Mouse (Mus musculus): ENCODE results near the gene Mafk. TPM values are rescaled to one million over a fixed set of nuclear protein-coding genes. Genes with fewer than 3 reads are reported as not detected.
"Not testable (repeated sequence)": the region's sequence is repeated elsewhere in the genome, so short reads cannot be mapped to it uniquely, and the experiment has no call there.

Mafk gene
- total RNA-seq (2021), result 10 to 100 TPM; 33.2 to 34.1 TPM
- 22.8 and 23.6 TPM in 2 replicates for polyA plus RNA-seq (2012; rRNA removed)
- long read RNA-seq, transcript Mafk-201 (3 exons, 2,849 nt), result major isoform, 14 of 43 reads
- long read RNA-seq, partial matches to known transcripts, result 2 of 43 reads
- long read RNA-seq, other reads (novel, unspliced or antisense), result 27 of 43 reads

DNA sequence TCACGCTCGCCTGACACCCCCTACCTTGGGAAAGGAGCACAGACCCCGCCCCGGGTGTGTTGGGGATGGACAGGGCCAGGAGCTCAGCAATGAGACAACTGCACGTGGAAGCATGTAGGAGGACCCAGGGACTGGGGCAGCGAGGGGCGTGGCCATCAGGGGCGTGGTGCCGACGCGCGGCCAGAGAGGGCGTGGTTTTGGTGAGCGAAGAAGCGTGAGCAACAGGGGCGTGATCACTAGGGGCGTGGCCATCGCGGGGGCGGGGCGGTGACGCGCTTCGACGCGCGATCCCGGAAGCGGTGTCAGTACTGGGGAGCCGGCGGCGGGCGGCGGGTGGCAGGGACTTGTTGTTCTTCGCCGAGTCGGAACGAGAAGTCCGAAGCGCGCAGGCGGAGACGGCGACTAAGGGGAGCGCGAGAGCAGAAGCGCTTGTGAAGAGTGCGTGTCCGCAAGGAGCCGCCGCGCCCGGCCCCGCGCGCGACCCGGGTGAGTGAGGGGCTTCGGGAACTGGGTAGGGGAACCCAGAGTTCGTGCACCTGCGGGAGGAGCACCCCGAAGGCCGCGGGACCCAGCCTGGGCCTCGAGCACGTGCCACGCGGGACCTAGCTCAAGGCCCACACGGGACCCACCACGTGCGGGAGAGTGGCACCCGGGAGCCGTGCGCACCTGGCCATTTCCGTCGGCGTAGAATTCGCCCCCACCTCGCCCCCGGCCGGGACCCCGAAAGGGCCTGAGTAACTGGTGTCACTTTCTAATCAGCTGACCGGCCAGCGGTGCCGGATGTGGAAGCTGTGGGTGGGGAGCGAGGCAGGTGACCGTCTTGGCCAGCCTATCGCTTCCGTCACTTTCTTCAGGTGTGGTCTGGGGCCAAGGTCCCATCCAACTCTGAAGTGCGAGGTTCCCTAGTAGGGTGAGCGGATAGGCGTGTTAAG, at the start of gene Mafk:
Gene Mafk (plus strand): TSS at position 287 of the 932 bp plus-strand sequence.
- under 1% methylated on average over 91 of the region's 92 CpGs for WGBS
- Histone ChIP-seq H3K4me1 (ENCODE audit: control insufficient read depth, insufficient read depth, low read length) (peaks cover 30% of the 10 kb centered on the region), H3K4me3 (peak within 1 kb of the TSS; percentile 93), H3K27ac (peak within 1 kb of the TSS; percentile 99), H3K9ac (ENCODE audit: low read depth, low read length) (peak within 1 kb of the TSS; percentile 90), H3K79me2 (replicated peaks; ENCODE audit: control insufficient read depth, insufficient read depth, low read length) (peaks cover 2% of the 10 kb centered on the region; the same call in 1 of the 2 replicates), H3K36me3 (ENCODE audit: control insufficient read depth, insufficient read depth, low read length) (no peaks in the 10 kb centered on the region; the same call in 1 of the 2 replicates), H3K27me3 (ENCODE audit: control insufficient read depth, insufficient read depth, low read length) (no peaks in the 10 kb centered on the region)
- intact Hi-C loops (cut with DNase I), result loop anchor here (2.0 to 10.0 kb wide), 2 partner anchors 17 to 407 kb away; partner anchors contain the start of gene Ints1
- TF ChIP-seq POLR2A (IDR thresholded peaks at IDR 0.05; ENCODE audit: insufficient read depth, low read depth, low read length), result peak; percentile 90
- TF ChIP-seq EP300 (IDR thresholded peaks at IDR 0.05; ENCODE audit: insufficient read depth, low read depth, low read length), result peak; percentile 82
- 0 out of 2 replicates have a peak, but pooled peaks have one; percentile 11 for TF ChIP-seq CTCF (IDR thresholded peaks at IDR 0.05)
- peak; percentile 98 to 99 for DNase-seq

GRCm38 (mm10) chr5:139742640-139743039, 48.7 kb upstream of the Mafk start:
- not testable (repeated sequence) for H3K4me1 ChIP-seq (ENCODE audit: control insufficient read depth, insufficient read depth, low read length); H3K27me3 ChIP-seq (ENCODE audit: control insufficient read depth, insufficient read depth, low read length); H3K4me3 ChIP-seq; DNase-seq; H3K9ac ChIP-seq (ENCODE audit: low read depth, low read length); H3K79me2 ChIP-seq (replicated peaks; ENCODE audit: control insufficient read depth, insufficient read depth, low read length); H3K27ac ChIP-seq; H3K36me3 ChIP-seq (ENCODE audit: control insufficient read depth, insufficient read depth, low read length)
- 35% methylated on average over 3 of the region's 3 CpGs for WGBS
- intact Hi-C loops (cut with DNase I), result loop anchor here (1.0 kb wide), 1 partner anchor 21 kb away; no protein-coding TSS in a partner anchor

GRCm38 (mm10) chr5:139745771-139746170, 45.5 kb upstream of the Mafk start:
- Histone ChIP-seq H3K79me2 (replicated peaks; ENCODE audit: control insufficient read depth, insufficient read depth, low read length) (no peaks in the 10 kb centered on the region), H3K4me3 (no peak overlapping the region), H3K36me3 (ENCODE audit: control insufficient read depth, insufficient read depth, low read length) (no peaks in the 10 kb centered on the region), H3K9ac (ENCODE audit: low read depth, low read length) (no peak overlapping the region), H3K27ac (no peak overlapping the region), H3K27me3 (ENCODE audit: control insufficient read depth, insufficient read depth, low read length) (no peaks in the 10 kb centered on the region), H3K4me1 (ENCODE audit: control insufficient read depth, insufficient read depth, low read length) (no peaks in the 10 kb centered on the region)
- intact Hi-C loops (cut with DNase I), result loop anchor here (1.0 kb wide), 1 partner anchor 28 kb away; no protein-coding TSS in a partner anchor
- peak; percentile 50 to 70 for DNase-seq
- 0% methylated on average over 3 of the region's 3 CpGs for WGBS
- TF ChIP-seq CTCF (IDR thresholded peaks at IDR 0.05), result peak; percentile 88
- no peak for TF ChIP-seq POLR2A (IDR thresholded peaks at IDR 0.05; ENCODE audit: insufficient read depth, low read depth, low read length)
- TF ChIP-seq EP300 (IDR thresholded peaks at IDR 0.05; ENCODE audit: insufficient read depth, low read depth, low read length), result peak; percentile 36; the same call in 1 of the 2 replicates

DNA sequence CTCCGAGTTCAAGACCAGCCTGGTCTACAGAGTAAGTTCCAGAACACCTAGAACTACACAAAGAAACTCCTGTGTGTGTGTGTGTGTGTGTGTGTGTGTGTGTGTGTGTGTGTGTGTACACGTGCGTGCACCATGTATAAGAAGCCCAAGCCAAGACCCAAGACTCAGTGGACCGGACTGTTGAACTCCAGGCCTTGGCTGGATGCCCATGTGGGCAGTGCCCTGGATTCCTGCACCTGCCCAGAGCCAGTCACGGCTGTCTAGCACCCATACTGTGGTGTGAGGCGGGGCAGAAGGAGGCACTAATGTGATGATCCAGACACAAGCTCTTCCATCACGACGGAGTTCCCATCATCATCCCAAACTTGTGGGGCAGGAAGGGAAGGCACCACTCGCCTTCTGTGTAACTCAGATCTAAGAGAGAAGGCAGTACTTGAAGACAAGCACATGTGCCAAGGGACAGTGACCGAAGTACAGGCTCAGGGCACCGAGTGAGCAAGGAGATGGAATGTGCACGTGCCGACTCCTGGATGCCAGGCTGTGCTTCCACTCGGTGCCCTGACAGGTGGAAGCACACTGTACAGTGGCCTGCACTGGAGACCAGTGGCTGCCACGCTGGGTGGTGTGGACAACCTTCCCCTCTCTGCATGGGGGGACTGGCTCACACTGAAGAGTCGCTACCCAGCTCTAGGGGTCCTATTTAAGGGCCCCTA, 41.7 kb upstream of the Mafk start:
- Histone ChIP-seq H3K4me3 (no peak overlapping the region), H3K27ac (no peak overlapping the region), H3K36me3 (ENCODE audit: control insufficient read depth, insufficient read depth, low read length) (no peaks in the 10 kb centered on the region), H3K79me2 (replicated peaks; ENCODE audit: control insufficient read depth, insufficient read depth, low read length) (no peaks in the 10 kb centered on the region), H3K4me1 (ENCODE audit: control insufficient read depth, insufficient read depth, low read length) (no peaks in the 10 kb centered on the region), H3K27me3 (ENCODE audit: control insufficient read depth, insufficient read depth, low read length) (no peaks in the 10 kb centered on the region), H3K9ac (ENCODE audit: low read depth, low read length) (no peak overlapping the region)
- DNase-seq, result no peak
- TF ChIP-seq EP300 (IDR thresholded peaks at IDR 0.05; ENCODE audit: insufficient read depth, low read depth, low read length) (no peak), CTCF (IDR thresholded peaks at IDR 0.05) (no peak), POLR2A (IDR thresholded peaks at IDR 0.05; ENCODE audit: insufficient read depth, low read depth, low read length) (no peak)
- 80% methylated on average over 16 of the region's 16 CpGs for WGBS
- intact Hi-C loops (cut with DNase I), result loop anchor here (1.0 to 2.0 kb wide), 2 partner anchors 32 to 213 kb away; no protein-coding TSS in a partner anchor

DNA sequence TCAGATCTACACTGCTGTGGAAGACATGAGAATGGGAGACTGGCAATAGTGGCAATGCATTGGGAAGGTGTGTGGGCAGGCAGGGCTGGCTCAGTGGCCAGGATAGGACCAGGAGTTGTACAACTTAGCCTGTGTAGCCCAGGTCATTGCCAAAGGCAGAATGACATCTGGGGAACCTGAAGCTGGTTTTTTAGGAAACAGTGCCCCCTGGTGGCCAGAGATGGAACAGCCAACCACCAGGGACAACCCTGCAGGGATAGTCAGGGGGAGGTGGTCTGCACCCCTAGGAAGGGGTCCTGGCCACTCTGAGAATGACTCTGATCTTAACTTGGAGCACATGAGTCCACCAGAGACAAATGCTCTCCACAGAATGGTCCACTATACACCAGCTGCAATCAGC, 40.8 kb upstream of the Mafk start:
- Histone ChIP-seq H3K79me2 (replicated peaks; ENCODE audit: control insufficient read depth, insufficient read depth, low read length) (no peaks in the 10 kb centered on the region), H3K36me3 (ENCODE audit: control insufficient read depth, insufficient read depth, low read length) (no peaks in the 10 kb centered on the region), H3K27me3 (ENCODE audit: control insufficient read depth, insufficient read depth, low read length) (no peaks in the 10 kb centered on the region), H3K9ac (ENCODE audit: low read depth, low read length) (no peak overlapping the region), H3K27ac (no peak overlapping the region), H3K4me1 (ENCODE audit: control insufficient read depth, insufficient read depth, low read length) (no peaks in the 10 kb centered on the region), H3K4me3 (no peak overlapping the region)
- TF ChIP-seq EP300 (IDR thresholded peaks at IDR 0.05; ENCODE audit: insufficient read depth, low read depth, low read length), result 0 out of 2 replicates have a peak, but pooled peaks have one; percentile 53
- no peak for TF ChIP-seq POLR2A (IDR thresholded peaks at IDR 0.05; ENCODE audit: insufficient read depth, low read depth, low read length)
- peak; percentile 97 for TF ChIP-seq CTCF (IDR thresholded peaks at IDR 0.05)
- peak; percentile 52 to 82 for DNase-seq
- intact Hi-C loops (cut with DNase I), result loop anchor here (1.0 to 2.0 kb wide), 2 partner anchors 33 to 214 kb away; no protein-coding TSS in a partner anchor
